Mouse (Mus musculus): Measurements from ENCODE around the gene Zcchc24.

GRCm38 (mm10) chr14:25816416-25816815, 47.6 kb upstream of the Zcchc24 start:
- TF ChIP-seq CTCF (IDR thresholded peaks at IDR 0.05; ENCODE audit: low read depth, low read length) = peak; percentile 78
- no peak for TF ChIP-seq POLR2A (IDR thresholded peaks at IDR 0.05; ENCODE audit: borderline replicate concordance, low read depth, low read length)

Measured in bone marrow macrophage, adult 2 months (primary cell).